Mouse (Mus musculus) hindbrain, embryonic 14.5 days (tissue): Measurements from ENCODE around the gene Casz1. TPM values are rescaled to one million over a fixed set of nuclear protein-coding genes. Genes with fewer than 3 reads are reported as not detected.
A peak's percentile ranks its signal among the peaks of the same experiment; 100 is the strongest.

Experiments used
- ATAC-seq: fragments of 200-750 bp; cut with Nextera tagmentation; 2 replicates; pipeline ENCODE4 v1.8.0; 2017; ENCODE audit warnings: moderate number of reproducible peaks, mild to moderate bottlenecking, moderate TSS enrichment, moderate library complexity; ENCODE audit not compliant: low FRiP score
- DNase-seq: peaks from one replicate; pipeline ENCODE4 v3.0.0-alpha.2; 2015; ENCODE audit warnings: low spot score
- H3K27ac ChIP-seq: fragments of 300-500 bp; sonication (generic); 2 replicates; pipeline ENCODE4 v1.5.1; 2014; ENCODE audit warnings: mild to moderate bottlenecking, moderate library complexity
- H3K27me3 ChIP-seq: fragments of 300-500 bp; sonication (generic); 2 replicates; pipeline ENCODE4 v1.6.1; 2014; ENCODE audit warnings: mild to moderate bottlenecking, low read length, mixed read lengths; ENCODE audit not compliant: control insufficient read depth, insufficient read depth
- H3K36me3 ChIP-seq: fragments of 300-500 bp; sonication (generic); replicated peaks from 2 replicates; pipeline ENCODE4 v1.6.1; 2014; ENCODE audit not compliant: control insufficient read depth, insufficient read depth
- H3K4me1 ChIP-seq: fragments of 300-500 bp; sonication (generic); replicated peaks from 2 replicates; pipeline ENCODE4 v1.6.1; 2014; ENCODE audit warnings: antibody characterized with exemption, low read length, mixed read lengths; ENCODE audit not compliant: control insufficient read depth, insufficient read depth
- H3K4me2 ChIP-seq: fragments of 300-500 bp; sonication (generic); replicated peaks from 2 replicates; pipeline ENCODE4 v1.6.1; 2014; ENCODE audit warnings: mild to moderate bottlenecking, moderate library complexity
- H3K4me3 ChIP-seq: fragments of 300-500 bp; sonication (generic); replicated peaks from 2 replicates; pipeline ENCODE4 v1.5.1; 2014; ENCODE audit warnings: mild to moderate bottlenecking, low read length
- H3K9ac ChIP-seq: fragments of 300-500 bp; sonication (generic); 2 replicates; pipeline ENCODE4 v1.6.1; 2014
- H3K9me3 ChIP-seq: fragments of 300-500 bp; sonication (generic); 2 replicates; pipeline ENCODE4 v1.6.1; 2016; ENCODE audit warnings: low read length; ENCODE audit not compliant: control insufficient read depth
- WGBS: fragments of 180-500 bp; shearing (Covaris S2); extraction: QIAGEN DNeasy Blood & Tissue Kit; methylation state at CpG from one replicate; pipeline ENCODE4 v1.1.7; 2014; 5-methylcytosine and 5-hydroxymethylcytosine counted together
- polyA plus RNA-seq: library from polyadenylated mRNA; unstranded; fragments of >200 nt; fragmentation: Nextera tagmentation; extraction: Ambion mirVana; gene quantifications from 2 replicates; pipeline ENCODE4 v1.2.1, GENCODE M21; 2014

Casz1 gene
- polyA plus RNA-seq, 1 experiment from 2014 or later, result 7.1 TPM

GRCm38 (mm10) chr4:148966132-148966531 is 161.9 kb downstream of the Casz1 start:
- Histone ChIP-seq H3K9ac (no peak overlapping the region), H3K9me3 (no peaks in the 10 kb centered on the region), H3K4me2 (no peak overlapping the region), H3K27me3 (no peaks in the 10 kb centered on the region), H3K4me1 (peaks cover 15% of the 10 kb centered on the region; the same call in 1 of the 2 replicates), H3K4me3 (no peak overlapping the region), H3K36me3 (peaks cover 5% of the 10 kb centered on the region), H3K27ac (peak overlapping the region; percentile 43; the same call in 1 of the 2 replicates)
- 81% methylated on average over 5 of the region's 5 CpGs for WGBS
- DNase-seq, result no peak
- no peak for ATAC-seq

- WGBS, result 74% methylated on average over 5 of the region's 5 CpGs
- Histone ChIP-seq H3K36me3 (no peaks in the 10 kb centered on the region), H3K4me1 (peaks cover 15% of the 10 kb centered on the region; the same call in 1 of the 2 replicates), H3K4me2 (no peak overlapping the region), H3K9ac (no peak overlapping the region), H3K27ac (no peak overlapping the region), H3K27me3 (no peaks in the 10 kb centered on the region), H3K9me3 (no peaks in the 10 kb centered on the region), H3K4me3 (no peak overlapping the region)
- DNase-seq (no peak), ATAC-seq (no peak)
These were observed 164.6 kb downstream of the Casz1 start for GRCm38 (mm10) chr4:148968859-148969258.

GRCm38 (mm10) chr4:148969610-148970009 is 165.4 kb downstream of the Casz1 start:
- no peak for DNase-seq
- Histone ChIP-seq H3K27me3 (no peaks in the 10 kb centered on the region), H3K4me2 (no peak overlapping the region), H3K4me1 (peaks cover 19% of the 10 kb centered on the region), H3K36me3 (no peaks in the 10 kb centered on the region), H3K27ac (no peak overlapping the region), H3K4me3 (no peak overlapping the region), H3K9ac (no peak overlapping the region), H3K9me3 (no peaks in the 10 kb centered on the region)
- no peak for ATAC-seq
- WGBS, result 74% methylated on average over 5 of the region's 5 CpGs

- peaks cover 21% of the 10 kb centered on the region for H3K4me1 ChIP-seq
- no peaks in the 10 kb centered on the region for H3K27me3 ChIP-seq
- H3K9me3 ChIP-seq, result no peaks in the 10 kb centered on the region
- no peak overlapping the region for H3K4me2 ChIP-seq
- WGBS, result 76% methylated on average over 4 of the region's 4 CpGs
- DNase-seq, result no peak
- H3K36me3 ChIP-seq, result no peaks in the 10 kb centered on the region
- H3K27ac ChIP-seq, result no peak overlapping the region
- H3K4me3 ChIP-seq, result no peak overlapping the region
- no peak overlapping the region for H3K9ac ChIP-seq
- ATAC-seq, result no peak
These were observed 166.5 kb downstream of the Casz1 start for GRCm38 (mm10) chr4:148970742-148971141.

GRCm38 (mm10) chr4:148971613-148972242 is 167.5 kb downstream of the Casz1 start:
- H3K9me3 ChIP-seq, result no peaks in the 10 kb centered on the region
- DNase-seq (no peak), ATAC-seq (no peak)
- no peak overlapping the region for H3K9ac ChIP-seq
- H3K27me3 ChIP-seq, result no peaks in the 10 kb centered on the region
- H3K27ac ChIP-seq, result no peak overlapping the region
- 63% methylated on average over 3 of the region's 3 CpGs for WGBS
- no peak overlapping the region for H3K4me2 ChIP-seq
- peaks cover 12% of the 10 kb centered on the region for H3K4me1 ChIP-seq
- no peak overlapping the region for H3K4me3 ChIP-seq
- no peaks in the 10 kb centered on the region for H3K36me3 ChIP-seq

- peaks cover 12% of the 10 kb centered on the region for H3K4me1 ChIP-seq
- no peak overlapping the region for H3K27ac ChIP-seq
- no peak overlapping the region for H3K4me3 ChIP-seq
- no peak overlapping the region for H3K9ac ChIP-seq
- DNase-seq (no peak), ATAC-seq (no peak)
- H3K36me3 ChIP-seq, result no peaks in the 10 kb centered on the region
- no peak overlapping the region for H3K4me2 ChIP-seq
- H3K27me3 ChIP-seq, result no peaks in the 10 kb centered on the region
- no peaks in the 10 kb centered on the region for H3K9me3 ChIP-seq
- 82% methylated on average over 14 of the region's 14 CpGs for WGBS
These were observed 168.5 kb downstream of the Casz1 start for GRCm38 (mm10) chr4:148972707-148973106.

- no peak for ATAC-seq
- Histone ChIP-seq H3K4me2 (no peak overlapping the region), H3K4me1 (peaks cover 11% of the 10 kb centered on the region), H3K27me3 (no peaks in the 10 kb centered on the region), H3K9ac (no peak overlapping the region), H3K9me3 (no peaks in the 10 kb centered on the region), H3K36me3 (no peaks in the 10 kb centered on the region), H3K4me3 (no peak overlapping the region), H3K27ac (no peak overlapping the region)
- WGBS, result 60% methylated on average over 14 of the region's 14 CpGs
- DNase-seq, result no peak
These were observed 169.2 kb downstream of the Casz1 start for GRCm38 (mm10) chr4:148973387-148973786.

- Histone ChIP-seq H3K9me3 (no peaks in the 10 kb centered on the region), H3K27me3 (no peaks in the 10 kb centered on the region), H3K36me3 (no peaks in the 10 kb centered on the region), H3K9ac (no peak overlapping the region), H3K4me3 (no peak overlapping the region), H3K27ac (peak overlapping the region; percentile 1; the same call in 1 of the 2 replicates), H3K4me2 (no peak overlapping the region), H3K4me1 (peaks cover 17% of the 10 kb centered on the region)
- DNase-seq, result peak; percentile 61
- 47% methylated on average over 7 of the region's 7 CpGs for WGBS
- peak; percentile 32; the same call in 1 of the 2 replicates for ATAC-seq
These were observed 170.6 kb downstream of the Casz1 start for GRCm38 (mm10) chr4:148974833-148975232.

GRCm38 (mm10) chr4:148978221-148978855 is 174.1 kb downstream of the Casz1 start:
- whole genome bisulfite sequencing, result 50% methylated on average over 9 of the region's 9 CpGs
- no peak overlapping the region; the same call in 1 of the 2 replicates for H3K27ac ChIP-seq
- H3K4me3 ChIP-seq, result no peak overlapping the region
- ATAC-seq (no peak), DNase-seq (no peak)
- no peak overlapping the region for H3K4me2 ChIP-seq
- H3K36me3 ChIP-seq, result no peaks in the 10 kb centered on the region
- H3K9ac ChIP-seq, result no peak overlapping the region
- H3K27me3 ChIP-seq, result no peaks in the 10 kb centered on the region
- no peaks in the 10 kb centered on the region for H3K9me3 ChIP-seq
- peaks cover 21% of the 10 kb centered on the region for H3K4me1 ChIP-seq
